Mouse (Mus musculus): ENCODE data around the gene Ackr3. TPM values are rescaled to one million over a fixed set of nuclear protein-coding genes. Genes with fewer than 3 reads are reported as not detected.

The Ackr3 gene
- polyA plus RNA-seq, 1 experiment from 2014 or later: 37.6 TPM

DNA sequence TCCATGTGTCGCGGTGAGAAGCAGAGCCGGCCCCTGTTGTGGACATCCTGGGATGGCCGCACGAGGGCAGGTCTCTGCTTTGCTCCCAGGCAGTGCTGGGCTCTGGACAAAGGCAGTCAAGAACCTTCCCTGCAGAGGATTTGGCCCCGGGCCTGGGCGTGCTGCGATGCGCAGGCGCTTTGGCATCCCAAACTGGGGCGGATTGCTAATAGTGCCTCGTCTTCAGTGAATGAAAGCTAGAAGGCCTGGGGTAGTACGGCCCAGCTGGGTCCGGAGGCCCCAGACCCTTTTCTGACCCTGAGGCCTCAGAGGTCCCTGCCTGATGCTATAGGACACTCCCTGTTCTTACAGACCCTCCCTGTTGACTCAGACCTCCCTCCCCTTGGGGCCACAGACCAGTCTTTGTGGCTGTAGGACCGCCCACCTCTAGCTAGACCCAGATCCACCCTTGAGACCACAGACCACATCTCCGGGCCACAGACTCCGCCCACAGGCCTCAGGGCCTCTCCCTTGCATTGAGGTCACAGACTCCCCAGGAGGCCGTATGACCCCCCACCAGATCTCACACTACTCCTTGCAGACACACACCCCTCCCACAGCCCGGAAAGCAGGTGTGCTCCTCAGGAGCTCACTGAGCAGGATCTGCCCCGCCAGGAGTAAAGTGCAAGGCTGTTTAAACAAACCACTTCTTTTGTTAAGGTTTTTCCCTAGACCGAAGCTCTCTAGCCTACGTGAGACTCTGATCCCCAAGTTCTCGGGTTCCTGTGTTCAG, 1.4 kb upstream of the Ackr3 start:
- ChIA-PET CTCF (interaction anchor here (1.1 to 8.2 kb wide), 4 partner anchors 27 to 388 kb away, joined by 3 to 78 read pairs (median 4); no protein-coding TSS in a partner anchor), POLR2A (interaction anchor here (0.7 kb wide), 1 partner anchor 151 kb away, joined by 3 read pairs; no protein-coding TSS in a partner anchor)
- ATAC-seq (no peak), DNase-seq (ENCODE audit: low read depth, low spot score) (no peak)
- no peaks in the 10 kb centered on the region for H3K27me3 ChIP-seq
- TF ChIP-seq CTCF (IDR thresholded peaks at IDR 0.05): no peak
- in situ Hi-C loops (cut with MboI; ENCODE audit: low pct_unique_long_range_greater_than_20kb): loop anchor here (5.0 kb wide), 2 partner anchors 140 to 390 kb away; no protein-coding TSS in a partner anchor

DNA sequence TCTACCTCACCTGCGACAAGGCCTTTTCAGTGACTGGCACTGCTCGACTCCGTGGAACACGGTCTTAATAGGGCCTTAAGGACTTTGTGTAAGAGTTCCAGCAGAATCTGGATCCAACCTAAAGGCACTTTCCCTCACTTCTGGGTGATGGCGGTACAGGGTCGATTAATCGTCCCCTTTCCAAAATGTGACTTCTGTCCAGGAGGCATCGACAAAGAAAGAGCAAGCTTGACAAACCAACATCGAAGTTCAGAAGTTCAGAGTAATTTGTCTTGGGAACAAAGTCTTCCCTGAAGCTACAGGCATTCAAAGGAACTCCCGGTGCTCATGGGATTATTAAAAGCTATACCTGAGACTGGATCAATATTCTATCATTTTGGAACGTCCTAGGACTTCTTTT, 439 bp upstream of the Ackr3 start:
- POLR2A ChIA-PET: interaction anchor here (0.6 to 2.9 kb wide), 5 partner anchors 27 to 388 kb away, joined by 3 to 12 read pairs (median 3); no protein-coding TSS in a partner anchor
- DNase-seq (ENCODE audit: low read depth, low spot score): no peak
- no peak for TF ChIP-seq CTCF (IDR thresholded peaks at IDR 0.05)
- H3K27me3 ChIP-seq: no peaks in the 10 kb centered on the region
- in situ Hi-C loops (cut with MboI; ENCODE audit: low pct_unique_long_range_greater_than_20kb): loop anchor here (5.0 kb wide), 2 partner anchors 141 to 389 kb away; no protein-coding TSS in a partner anchor
- ATAC-seq: no peak
- CTCF ChIA-PET: interaction anchor here (1.1 to 8.2 kb wide), 6 partner anchors 26 to 387 kb away, joined by 3 to 78 read pairs (median 4); no protein-coding TSS in a partner anchor

DNA sequence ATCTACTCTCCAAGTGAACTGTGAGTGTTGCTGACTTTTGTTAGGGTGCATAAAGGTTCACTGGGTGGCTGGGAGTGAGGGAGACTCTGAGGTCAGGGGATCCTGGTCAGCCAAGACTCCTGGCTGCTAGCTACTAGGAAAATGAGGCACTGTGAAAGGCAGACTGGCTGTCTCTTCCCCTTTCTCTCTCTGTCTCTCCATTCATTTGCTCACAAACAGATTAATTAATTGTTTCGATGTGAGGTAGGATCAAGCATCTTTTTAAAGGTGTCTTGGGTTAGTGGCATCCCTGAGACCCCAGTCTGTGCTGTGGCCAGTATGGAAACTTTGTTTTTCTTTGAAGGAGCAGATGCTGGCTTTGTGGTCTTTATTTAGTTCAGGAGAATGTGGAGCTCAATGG, 1.0 kb downstream of the Ackr3 start:
- DNase-seq (ENCODE audit: low read depth, low spot score): no peak
- no peaks in the 10 kb centered on the region for H3K27me3 ChIP-seq
- ChIA-PET POLR2A (interaction anchor here (0.7 to 2.9 kb wide), 12 partner anchors 8 to 388 kb away, joined by 3 to 12 read pairs (median 3); no protein-coding TSS in a partner anchor), CTCF (interaction anchor here (0.7 to 8.2 kb wide), 26 partner anchors 12 to 386 kb away, joined by 3 to 78 read pairs (median 4); no protein-coding TSS in a partner anchor)
- no peak for TF ChIP-seq CTCF (IDR thresholded peaks at IDR 0.05)
- in situ Hi-C loops (cut with MboI; ENCODE audit: low pct_unique_long_range_greater_than_20kb): loop anchor here (5.0 kb wide), 2 partner anchors 143 to 387 kb away; no protein-coding TSS in a partner anchor
- no peak for ATAC-seq

DNA sequence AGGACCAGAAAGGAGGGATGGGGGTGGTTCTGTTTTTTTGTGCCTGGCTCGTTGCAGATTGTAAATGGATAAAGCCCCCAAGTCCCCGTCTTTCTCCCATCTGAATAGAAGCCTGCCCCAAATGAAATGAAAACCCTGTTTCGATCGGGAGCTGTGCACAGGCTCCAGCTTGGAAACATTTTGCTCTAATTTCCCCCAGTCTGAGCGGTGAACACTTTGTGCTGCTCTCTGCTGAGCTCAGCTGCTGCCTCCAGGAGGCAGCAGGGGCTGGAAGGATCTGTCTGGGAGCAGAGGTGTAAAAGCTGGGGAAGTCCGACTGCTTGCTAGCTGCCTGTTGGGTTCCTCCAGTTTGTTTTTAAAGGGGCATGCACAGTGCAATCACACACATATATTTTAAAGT, 1.4 kb downstream of the Ackr3 start:
- ATAC-seq: peak; percentile 38
- CTCF ChIA-PET: interaction anchor here (0.7 to 8.2 kb wide), 24 partner anchors 11 to 385 kb away, joined by 3 to 78 read pairs (median 4); no protein-coding TSS in a partner anchor
- in situ Hi-C loops (cut with MboI; ENCODE audit: low pct_unique_long_range_greater_than_20kb): no loop called here
- POLR2A ChIA-PET: interaction anchor here (0.7 to 2.9 kb wide), 9 partner anchors 9 to 388 kb away, joined by 3 to 12 read pairs (median 4); no protein-coding TSS in a partner anchor
- TF ChIP-seq CTCF (IDR thresholded peaks at IDR 0.05): no peak
- DNase-seq (ENCODE audit: low read depth, low spot score): peak; percentile 49
- H3K27me3 ChIP-seq: no peaks in the 10 kb centered on the region

DNA sequence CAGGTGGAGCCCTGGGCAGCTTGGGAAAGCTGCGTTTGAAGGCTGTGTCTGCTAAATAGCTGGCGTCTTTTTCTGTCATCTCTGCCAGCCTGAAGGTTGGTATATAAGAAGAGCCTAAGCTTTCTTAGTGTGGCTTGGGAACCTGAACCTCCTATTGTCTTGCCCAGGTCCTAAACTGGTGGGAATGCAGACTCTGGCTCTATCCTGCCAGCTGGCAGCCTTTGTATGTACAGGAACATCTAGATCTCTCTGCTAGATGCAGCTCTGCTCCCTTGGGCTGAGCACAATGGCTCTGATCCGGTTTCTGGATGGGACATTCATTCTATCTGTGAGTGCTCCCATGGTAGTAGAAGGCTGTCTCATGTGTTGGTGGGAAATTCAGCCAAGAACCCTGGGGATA, 2.9 kb downstream of the Ackr3 start:
- no peak for ATAC-seq
- TF ChIP-seq CTCF (IDR thresholded peaks at IDR 0.05): no peak
- in situ Hi-C loops (cut with MboI; ENCODE audit: low pct_unique_long_range_greater_than_20kb): no loop called here
- no peak for DNase-seq (ENCODE audit: low read depth, low spot score)
- ChIA-PET POLR2A (no interaction called here), CTCF (interaction anchor here (2.9 to 8.2 kb wide), 2 partner anchors 242 to 384 kb away, joined by 6 to 78 read pairs; no protein-coding TSS in a partner anchor)
- no peaks in the 10 kb centered on the region for H3K27me3 ChIP-seq

DNA sequence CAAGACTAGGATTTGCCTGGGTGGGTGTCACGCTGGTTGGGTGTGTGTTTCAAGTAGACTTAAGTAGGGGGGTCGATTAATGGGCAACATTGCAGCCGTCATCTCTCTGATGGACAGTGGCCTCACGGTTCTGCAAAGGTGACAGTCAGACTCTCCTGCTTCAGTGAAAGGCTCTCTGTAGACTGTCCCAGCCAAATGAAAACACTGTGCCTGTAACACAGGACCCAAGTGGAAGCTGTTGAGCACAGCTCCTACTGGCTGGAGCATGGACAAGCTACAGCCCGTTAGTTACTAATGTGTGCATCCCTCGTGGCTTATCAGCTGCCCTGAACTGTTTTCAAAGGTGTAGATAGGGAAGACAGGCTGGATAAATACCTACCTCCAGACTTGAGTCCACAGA, 3.5 kb downstream of the Ackr3 start:
- DNase-seq (ENCODE audit: low read depth, low spot score): no peak
- ATAC-seq: no peak
- TF ChIP-seq CTCF (IDR thresholded peaks at IDR 0.05): no peak
- in situ Hi-C loops (cut with MboI; ENCODE audit: low pct_unique_long_range_greater_than_20kb): no loop called here
- ChIA-PET POLR2A (no interaction called here), CTCF (interaction anchor here (8.2 kb wide), 1 partner anchor 383 kb away, joined by 78 read pairs; no protein-coding TSS in a partner anchor)
- no peaks in the 10 kb centered on the region for H3K27me3 ChIP-seq

DNA sequence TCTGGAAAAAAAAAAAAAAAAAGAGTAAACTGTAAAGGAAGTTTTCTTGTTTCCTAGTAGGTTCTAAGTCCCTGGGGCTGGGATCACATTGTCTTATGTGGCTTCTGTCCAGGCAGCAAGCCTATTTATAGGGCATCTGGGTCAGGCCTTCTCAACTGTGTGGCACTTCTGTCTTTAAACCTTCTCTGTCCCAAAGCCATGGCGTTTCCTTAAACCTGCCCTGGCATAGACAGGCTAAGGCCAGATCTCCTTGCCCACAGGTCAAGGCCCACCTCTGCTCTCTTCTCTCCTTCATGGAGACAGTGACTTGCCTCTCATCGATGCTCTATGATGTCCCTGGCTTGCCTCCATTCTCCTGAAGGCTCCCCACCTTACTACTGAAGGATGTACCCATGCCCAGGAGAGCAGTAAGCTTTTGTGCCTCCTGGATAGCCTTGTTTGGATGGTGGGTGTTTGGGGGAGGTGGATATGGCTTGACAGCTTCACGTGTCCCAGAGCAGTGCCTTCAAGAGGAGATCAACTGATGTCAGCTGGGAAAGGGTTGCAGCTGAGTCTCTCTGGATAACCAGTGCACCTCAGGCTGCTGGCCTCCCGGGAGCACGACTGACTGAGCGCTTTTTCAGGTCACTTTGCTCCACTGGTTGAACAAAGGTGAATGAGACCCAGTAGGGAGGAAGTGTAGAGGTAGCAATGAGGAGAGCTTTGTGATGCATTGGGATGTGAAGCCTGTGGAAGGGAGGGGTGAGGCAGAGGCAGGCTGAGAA, 4.1 kb downstream of the Ackr3 start:
- DNase-seq (ENCODE audit: low read depth, low spot score): no peak
- in situ Hi-C loops (cut with MboI; ENCODE audit: low pct_unique_long_range_greater_than_20kb): no loop called here
- H3K27me3 ChIP-seq: no peaks in the 10 kb centered on the region
- no peak for ATAC-seq
- ChIA-PET POLR2A (no interaction called here), CTCF (no interaction called here)
- TF ChIP-seq CTCF (IDR thresholded peaks at IDR 0.05): no peak

DNA sequence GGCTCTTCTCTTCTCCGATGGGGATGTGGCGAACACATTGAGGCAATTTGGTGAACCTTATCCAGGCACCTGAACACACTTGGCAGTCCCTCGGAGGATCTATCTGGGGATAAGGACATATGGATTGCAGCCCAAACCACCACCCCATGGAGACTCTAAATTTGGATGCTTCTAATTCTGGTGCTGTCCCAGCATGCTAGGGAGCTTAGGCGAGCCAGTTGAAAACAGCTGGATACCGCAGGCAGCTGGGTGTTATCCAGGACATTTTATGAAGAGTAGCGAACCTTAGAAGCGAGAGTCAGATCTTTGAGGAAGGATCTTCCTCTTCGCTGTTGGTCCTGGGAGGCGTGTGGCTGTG, 4.7 kb downstream of the Ackr3 start:
- CTCF ChIA-PET: no interaction called here
- H3K27me3 ChIP-seq: no peaks in the 10 kb centered on the region
- DNase-seq (ENCODE audit: low read depth, low spot score) (no peak), ATAC-seq (no peak)
- in situ Hi-C loops (cut with MboI; ENCODE audit: low pct_unique_long_range_greater_than_20kb): no loop called here
- no peak for TF ChIP-seq CTCF (IDR thresholded peaks at IDR 0.05)
- POLR2A ChIA-PET: no interaction called here

DNA sequence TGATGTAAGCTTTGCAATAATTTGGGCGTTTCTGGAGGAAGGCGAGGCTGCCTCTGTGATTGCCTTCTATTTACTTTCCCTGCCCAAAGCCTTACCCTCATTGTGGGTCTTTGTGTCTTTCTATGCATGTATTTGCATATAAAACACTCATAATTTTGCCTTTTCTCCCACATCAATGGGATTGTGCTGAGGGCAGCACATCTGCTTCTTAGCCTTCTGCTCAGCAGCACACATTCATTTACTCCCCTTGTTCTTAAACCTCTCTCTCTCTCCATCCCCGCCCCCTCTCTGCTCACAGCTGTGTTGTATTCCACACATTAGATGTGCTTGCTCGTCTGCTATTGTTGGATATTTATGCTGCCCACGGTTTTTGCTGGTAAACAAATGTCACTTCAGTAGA, 5.3 kb downstream of the Ackr3 start:
- in situ Hi-C loops (cut with MboI; ENCODE audit: low pct_unique_long_range_greater_than_20kb): no loop called here
- no peak for TF ChIP-seq CTCF (IDR thresholded peaks at IDR 0.05)
- ATAC-seq (no peak), DNase-seq (ENCODE audit: low read depth, low spot score) (no peak)
- CTCF ChIA-PET: no interaction called here
- no peaks in the 10 kb centered on the region for H3K27me3 ChIP-seq
- POLR2A ChIA-PET: no interaction called here

DNA sequence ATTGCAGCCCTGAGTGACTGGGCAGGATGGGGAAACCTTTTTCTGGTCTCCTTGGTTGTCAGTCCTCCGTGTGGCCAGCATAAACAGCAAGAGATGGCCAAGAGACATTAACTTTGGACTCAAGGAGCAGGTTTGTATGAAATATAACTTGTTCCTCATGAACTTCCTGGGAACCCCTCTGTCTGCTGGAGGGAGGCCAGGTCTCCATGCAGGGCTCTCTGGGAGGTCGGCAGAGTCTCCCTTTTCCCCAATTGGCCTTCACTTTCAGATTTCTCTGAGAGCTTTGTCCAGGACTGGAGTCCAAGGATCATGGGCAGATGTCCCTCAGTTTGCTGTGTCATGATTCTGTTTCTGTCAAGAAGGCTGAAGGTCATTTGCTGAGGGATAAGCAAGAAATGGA, 6.0 kb downstream of the Ackr3 start:
- in situ Hi-C loops (cut with MboI; ENCODE audit: low pct_unique_long_range_greater_than_20kb): no loop called here
- POLR2A ChIA-PET: no interaction called here
- H3K27me3 ChIP-seq: no peaks in the 10 kb centered on the region
- DNase-seq (ENCODE audit: low read depth, low spot score): no peak
- CTCF ChIA-PET: interaction anchor here (1.1 kb wide), 1 partner anchor 383 kb away, joined by 3 read pairs; no protein-coding TSS in a partner anchor
- no peak for ATAC-seq
- TF ChIP-seq CTCF (IDR thresholded peaks at IDR 0.05): no peak
